Mouse (Mus musculus): ENCODE results near the gene Slc27a5.

The Slc27a5 gene

GRCm38 (mm10) chr7:13006011-13006410, 8.0 kb upstream of the Slc27a5 start:
- H3K4me1 ChIP-seq (replicated peaks; ENCODE audit: low read depth, low read length) = peaks cover 48% of the 10 kb centered on the region
- TF ChIP-seq POU5F1 (IDR thresholded peaks at IDR 0.05; ENCODE audit: borderline replicate concordance, low read length) (no peak), CTCF (conservative IDR thresholded peaks at IDR 0.05; ENCODE audit: low read length) (no peak), NANOG (IDR thresholded peaks at IDR 0.05; ENCODE audit: borderline replicate concordance, low read length) (no peak)
- H3K9me3 ChIP-seq (ENCODE audit: low read length) = no peaks in the 10 kb centered on the region
- H3K4me3 ChIP-seq (replicated peaks; ENCODE audit: low read length) = peak overlapping the region; percentile 85
- H3K27me3 ChIP-seq (ENCODE audit: insufficient read depth, low read length) = no peaks in the 10 kb centered on the region
- peaks cover 30% of the 10 kb centered on the region for H3K36me3 ChIP-seq (ENCODE audit: insufficient read depth, low read length)

- Histone ChIP-seq H3K4me1 (replicated peaks; ENCODE audit: low read depth, low read length) (peaks cover 40% of the 10 kb centered on the region), H3K36me3 (ENCODE audit: insufficient read depth, low read length) (peaks cover 30% of the 10 kb centered on the region), H3K9me3 (ENCODE audit: low read length) (no peaks in the 10 kb centered on the region), H3K27me3 (ENCODE audit: insufficient read depth, low read length) (no peaks in the 10 kb centered on the region), H3K4me3 (replicated peaks; ENCODE audit: low read length) (no peak overlapping the region)
- TF ChIP-seq POU5F1 (IDR thresholded peaks at IDR 0.05; ENCODE audit: borderline replicate concordance, low read length) (no peak), NANOG (IDR thresholded peaks at IDR 0.05; ENCODE audit: borderline replicate concordance, low read length) (no peak), CTCF (conservative IDR thresholded peaks at IDR 0.05; ENCODE audit: low read length) (no peak; the same call in 1 of the 2 replicates)
Measured at GRCm38 (mm10) chr7:13003380-13003779, 5.4 kb upstream of the Slc27a5 start.

GRCm38 (mm10) chr7:13001584-13001983, 3.6 kb upstream of the Slc27a5 start:
- no peaks in the 10 kb centered on the region for H3K27me3 ChIP-seq (ENCODE audit: insufficient read depth, low read length)
- peaks cover 26% of the 10 kb centered on the region for H3K36me3 ChIP-seq (ENCODE audit: insufficient read depth, low read length)
- TF ChIP-seq NANOG (IDR thresholded peaks at IDR 0.05; ENCODE audit: borderline replicate concordance, low read length) = no peak
- TF ChIP-seq CTCF (conservative IDR thresholded peaks at IDR 0.05; ENCODE audit: low read length) = no peak
- TF ChIP-seq POU5F1 (IDR thresholded peaks at IDR 0.05; ENCODE audit: borderline replicate concordance, low read length) = no peak
- peaks cover 35% of the 10 kb centered on the region for H3K4me1 ChIP-seq (replicated peaks; ENCODE audit: low read depth, low read length)
- H3K4me3 ChIP-seq (replicated peaks; ENCODE audit: low read length) = no peak overlapping the region
- H3K9me3 ChIP-seq (ENCODE audit: low read length) = no peaks in the 10 kb centered on the region

GRCm38 (mm10) chr7:12998851-12999250, 859 bp upstream of the Slc27a5 start, which contains the start of gene Trim28:
Gene Trim28, plus strand, starts transcription at chr7:12999114.
- peaks cover 2% of the 10 kb centered on the region for H3K36me3 ChIP-seq (ENCODE audit: insufficient read depth, low read length)
- TF ChIP-seq NANOG (IDR thresholded peaks at IDR 0.05; ENCODE audit: borderline replicate concordance, low read length) = no peak
- no peak for TF ChIP-seq POU5F1 (IDR thresholded peaks at IDR 0.05; ENCODE audit: borderline replicate concordance, low read length)
- TF ChIP-seq CTCF (conservative IDR thresholded peaks at IDR 0.05; ENCODE audit: low read length) = no peak
- H3K9me3 ChIP-seq (ENCODE audit: low read length) = no peaks in the 10 kb centered on the region
- H3K4me3 ChIP-seq (replicated peaks; ENCODE audit: low read length) = no peak within 1 kb of the TSS
- H3K4me1 ChIP-seq (replicated peaks; ENCODE audit: low read depth, low read length) = peaks cover 11% of the 10 kb centered on the region
- H3K27me3 ChIP-seq (ENCODE audit: insufficient read depth, low read length) = no peaks in the 10 kb centered on the region

- TF ChIP-seq POU5F1 (IDR thresholded peaks at IDR 0.05; ENCODE audit: borderline replicate concordance, low read length) (no peak), NANOG (IDR thresholded peaks at IDR 0.05; ENCODE audit: borderline replicate concordance, low read length) (no peak), CTCF (conservative IDR thresholded peaks at IDR 0.05; ENCODE audit: low read length) (no peak)
- H3K36me3 ChIP-seq (ENCODE audit: insufficient read depth, low read length) = no peaks in the 10 kb centered on the region
- H3K4me3 ChIP-seq (replicated peaks; ENCODE audit: low read length) = no peak overlapping the region
- H3K9me3 ChIP-seq (ENCODE audit: low read length) = no peaks in the 10 kb centered on the region
- H3K4me1 ChIP-seq (replicated peaks; ENCODE audit: low read depth, low read length) = peaks cover 11% of the 10 kb centered on the region
- H3K27me3 ChIP-seq (ENCODE audit: insufficient read depth, low read length) = no peaks in the 10 kb centered on the region
Measured at GRCm38 (mm10) chr7:12997230-12997629, 762 bp downstream of the Slc27a5 start.

GRCm38 (mm10) chr7:12995862-12996261, 2.1 kb downstream of the Slc27a5 start:
- no peaks in the 10 kb centered on the region for H3K27me3 ChIP-seq (ENCODE audit: insufficient read depth, low read length)
- no peak overlapping the region for H3K4me3 ChIP-seq (replicated peaks; ENCODE audit: low read length)
- TF ChIP-seq POU5F1 (IDR thresholded peaks at IDR 0.05; ENCODE audit: borderline replicate concordance, low read length) = no peak
- no peak for TF ChIP-seq CTCF (conservative IDR thresholded peaks at IDR 0.05; ENCODE audit: low read length)
- TF ChIP-seq NANOG (IDR thresholded peaks at IDR 0.05; ENCODE audit: borderline replicate concordance, low read length) = no peak
- peaks cover 11% of the 10 kb centered on the region for H3K4me1 ChIP-seq (replicated peaks; ENCODE audit: low read depth, low read length)
- no peaks in the 10 kb centered on the region for H3K36me3 ChIP-seq (ENCODE audit: insufficient read depth, low read length)
- H3K9me3 ChIP-seq (ENCODE audit: low read length) = no peaks in the 10 kb centered on the region

- no peaks in the 10 kb centered on the region for H3K36me3 ChIP-seq (ENCODE audit: insufficient read depth, low read length)
- H3K9me3 ChIP-seq (ENCODE audit: low read length) = no peaks in the 10 kb centered on the region
- TF ChIP-seq CTCF (conservative IDR thresholded peaks at IDR 0.05; ENCODE audit: low read length) (no peak), POU5F1 (IDR thresholded peaks at IDR 0.05; ENCODE audit: borderline replicate concordance, low read length) (no peak), NANOG (IDR thresholded peaks at IDR 0.05; ENCODE audit: borderline replicate concordance, low read length) (no peak)
- no peaks in the 10 kb centered on the region for H3K27me3 ChIP-seq (ENCODE audit: insufficient read depth, low read length)
- H3K4me1 ChIP-seq (replicated peaks; ENCODE audit: low read depth, low read length) = peaks cover 17% of the 10 kb centered on the region
- H3K4me3 ChIP-seq (replicated peaks; ENCODE audit: low read length) = no peak overlapping the region
Measured at GRCm38 (mm10) chr7:12993148-12993547, 4.8 kb downstream of the Slc27a5 start.

- Histone ChIP-seq H3K9me3 (ENCODE audit: low read length) (no peaks in the 10 kb centered on the region), H3K4me3 (replicated peaks; ENCODE audit: low read length) (no peak overlapping the region), H3K4me1 (replicated peaks; ENCODE audit: low read depth, low read length) (peaks cover 17% of the 10 kb centered on the region), H3K36me3 (ENCODE audit: insufficient read depth, low read length) (no peaks in the 10 kb centered on the region), H3K27me3 (ENCODE audit: insufficient read depth, low read length) (no peaks in the 10 kb centered on the region)
- TF ChIP-seq CTCF (conservative IDR thresholded peaks at IDR 0.05; ENCODE audit: low read length) = peak; percentile 90
- TF ChIP-seq NANOG (IDR thresholded peaks at IDR 0.05; ENCODE audit: borderline replicate concordance, low read length) = no peak
Measured at GRCm38 (mm10) chr7:12992222-12992621, 5.8 kb downstream of the Slc27a5 start.

Data from E14TG2a.4 (cell line).